Mouse (Mus musculus): Measurements from ENCODE around the gene Pcsk4. TPM values are rescaled to one million over a fixed set of nuclear protein-coding genes. Genes with fewer than 3 reads are reported as not detected.
A peak's percentile ranks its signal among the peaks of the same experiment; 100 is the strongest.

Pcsk4 gene
- polyA plus RNA-seq, 1 experiment: 9.1 TPM

DNA sequence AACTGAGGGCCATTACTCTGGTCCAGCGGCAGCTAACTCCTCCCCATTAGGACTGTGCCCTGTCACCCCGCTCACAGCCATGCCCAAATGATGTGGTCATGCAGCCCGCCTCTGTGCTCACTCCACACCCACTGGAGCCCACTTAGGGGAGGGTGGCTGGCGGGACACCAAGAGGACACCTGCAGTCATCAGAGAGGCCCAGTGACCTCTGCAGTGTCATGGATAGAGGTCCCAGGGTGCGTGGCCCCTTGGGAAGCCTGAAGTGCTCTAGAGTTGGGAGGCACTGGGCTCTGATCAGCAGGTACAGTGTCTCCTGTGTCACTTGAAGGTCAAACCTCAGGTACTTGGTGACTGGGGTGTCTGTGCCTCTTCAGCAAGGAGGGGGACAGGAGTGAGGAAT lies 32.5 kb downstream of the Pcsk4 start:
- no peak overlapping the region for H3K27ac ChIP-seq (ENCODE audit: insufficient read depth, low read depth, low read length)
- H3K4me1 ChIP-seq (ENCODE audit: control insufficient read depth, insufficient read depth, low read length): peaks cover under 1% of the 10 kb centered on the region
- no peaks in the 10 kb centered on the region for H3K36me3 ChIP-seq (ENCODE audit: control insufficient read depth, insufficient read depth, low read length)
- no peak for DNase-seq
- WGBS: 96% methylated on average over 5 of the region's 5 CpGs
- TF ChIP-seq POLR2A (IDR thresholded peaks at IDR 0.05; ENCODE audit: low read depth, low read length) (no peak), CTCF (conservative IDR thresholded peaks at IDR 0.05; ENCODE audit: insufficient read depth, insufficient read length, low read depth, low read length) (no peak)
- H3K27me3 ChIP-seq (replicated peaks; ENCODE audit: control insufficient read depth, insufficient read depth, low read length): no peaks in the 10 kb centered on the region
- no peak overlapping the region for H3K4me3 ChIP-seq (ENCODE audit: insufficient read depth, low read depth, low read length)

- Histone ChIP-seq H3K36me3 (ENCODE audit: control insufficient read depth, insufficient read depth, low read length) (no peaks in the 10 kb centered on the region), H3K4me3 (ENCODE audit: insufficient read depth, low read depth, low read length) (peak within 1 kb of the TSS; percentile 55), H3K27me3 (replicated peaks; ENCODE audit: control insufficient read depth, insufficient read depth, low read length) (no peaks in the 10 kb centered on the region), H3K4me1 (ENCODE audit: control insufficient read depth, insufficient read depth, low read length) (no peaks in the 10 kb centered on the region; the same call in 1 of the 2 replicates), H3K27ac (ENCODE audit: insufficient read depth, low read depth, low read length) (no peak within 1 kb of the TSS)
- peak; percentile 83 for DNase-seq
- no peak for TF ChIP-seq POLR2A (IDR thresholded peaks at IDR 0.05; ENCODE audit: low read depth, low read length)
- TF ChIP-seq CTCF (conservative IDR thresholded peaks at IDR 0.05; ENCODE audit: insufficient read depth, insufficient read length, low read depth, low read length): peak; percentile 83
- WGBS: 3% methylated on average over 26 of the region's 26 CpGs
Measured at GRCm38 (mm10) chr10:80295618-80296425, 33.5 kb downstream of the Pcsk4 start, which contains the start of gene Apc2. Gene Apc2 (plus strand): TSS chr10:80295977.

DNA sequence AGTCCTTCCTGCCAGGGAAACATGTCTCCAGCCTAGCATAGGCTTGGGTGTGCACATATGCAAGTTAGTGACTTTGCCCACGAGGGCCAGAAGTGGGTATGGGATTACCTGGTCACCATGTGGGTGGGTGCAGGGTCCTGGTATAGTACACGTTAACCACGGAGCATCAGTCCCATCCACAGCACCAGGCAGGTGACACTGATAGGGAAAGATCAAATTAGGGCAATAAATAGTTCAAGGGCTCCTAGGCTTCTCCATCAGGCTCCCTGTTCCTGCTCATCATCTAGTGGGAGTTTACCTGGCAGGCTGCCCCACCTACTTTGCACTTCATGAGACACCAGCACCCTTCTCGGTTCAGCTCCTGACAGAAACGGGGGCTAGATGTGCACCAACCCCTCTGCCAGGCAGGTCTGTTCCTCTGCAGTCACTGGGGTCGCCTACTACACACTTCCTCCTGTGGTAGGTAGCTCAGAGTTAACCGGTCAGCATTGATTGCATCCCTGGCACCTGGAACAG lies 34.5 kb downstream of the Pcsk4 start:
- 59% methylated on average over 7 of the region's 7 CpGs for WGBS
- no peak overlapping the region for H3K4me3 ChIP-seq (ENCODE audit: insufficient read depth, low read depth, low read length)

GRCm38 (mm10) chr10:80294311-80294710 lies 35.0 kb downstream of the Pcsk4 start:
- Histone ChIP-seq H3K36me3 (ENCODE audit: control insufficient read depth, insufficient read depth, low read length) (no peaks in the 10 kb centered on the region), H3K4me3 (ENCODE audit: insufficient read depth, low read depth, low read length) (no peak overlapping the region), H3K27ac (ENCODE audit: insufficient read depth, low read depth, low read length) (no peak overlapping the region), H3K27me3 (replicated peaks; ENCODE audit: control insufficient read depth, insufficient read depth, low read length) (no peaks in the 10 kb centered on the region), H3K4me1 (ENCODE audit: control insufficient read depth, insufficient read depth, low read length) (no peaks in the 10 kb centered on the region; the same call in 1 of the 2 replicates)
- 62% methylated on average over 4 of the region's 4 CpGs for WGBS
- DNase-seq: no peak
- TF ChIP-seq CTCF (conservative IDR thresholded peaks at IDR 0.05; ENCODE audit: insufficient read depth, insufficient read length, low read depth, low read length) (no peak), POLR2A (IDR thresholded peaks at IDR 0.05; ENCODE audit: low read depth, low read length) (no peak)

More for the DNA sequence above, 34.5 kb downstream of the Pcsk4 start:
- H3K27ac ChIP-seq (ENCODE audit: insufficient read depth, low read depth, low read length): no peak overlapping the region
- no peaks in the 10 kb centered on the region; the same call in 1 of the 2 replicates for H3K4me1 ChIP-seq (ENCODE audit: control insufficient read depth, insufficient read depth, low read length)
- no peak for DNase-seq
- H3K36me3 ChIP-seq (ENCODE audit: control insufficient read depth, insufficient read depth, low read length): no peaks in the 10 kb centered on the region
- TF ChIP-seq CTCF (conservative IDR thresholded peaks at IDR 0.05; ENCODE audit: insufficient read depth, insufficient read length, low read depth, low read length): no peak
- TF ChIP-seq POLR2A (IDR thresholded peaks at IDR 0.05; ENCODE audit: low read depth, low read length): no peak
- no peaks in the 10 kb centered on the region for H3K27me3 ChIP-seq (replicated peaks; ENCODE audit: control insufficient read depth, insufficient read depth, low read length)

GRCm38 (mm10) chr10:80293325-80293724 lies 36.0 kb downstream of the Pcsk4 start:
- 23% methylated on average over 14 of the region's 14 CpGs for WGBS
- Histone ChIP-seq H3K27ac (ENCODE audit: insufficient read depth, low read depth, low read length) (no peak overlapping the region), H3K36me3 (ENCODE audit: control insufficient read depth, insufficient read depth, low read length) (no peaks in the 10 kb centered on the region), H3K4me1 (ENCODE audit: control insufficient read depth, insufficient read depth, low read length) (no peaks in the 10 kb centered on the region; the same call in 1 of the 2 replicates), H3K4me3 (ENCODE audit: insufficient read depth, low read depth, low read length) (peak overlapping the region; percentile 91), H3K27me3 (replicated peaks; ENCODE audit: control insufficient read depth, insufficient read depth, low read length) (no peaks in the 10 kb centered on the region)
- TF ChIP-seq CTCF (conservative IDR thresholded peaks at IDR 0.05; ENCODE audit: insufficient read depth, insufficient read length, low read depth, low read length) (no peak), POLR2A (IDR thresholded peaks at IDR 0.05; ENCODE audit: low read depth, low read length) (no peak)
- no peak for DNase-seq

DNA sequence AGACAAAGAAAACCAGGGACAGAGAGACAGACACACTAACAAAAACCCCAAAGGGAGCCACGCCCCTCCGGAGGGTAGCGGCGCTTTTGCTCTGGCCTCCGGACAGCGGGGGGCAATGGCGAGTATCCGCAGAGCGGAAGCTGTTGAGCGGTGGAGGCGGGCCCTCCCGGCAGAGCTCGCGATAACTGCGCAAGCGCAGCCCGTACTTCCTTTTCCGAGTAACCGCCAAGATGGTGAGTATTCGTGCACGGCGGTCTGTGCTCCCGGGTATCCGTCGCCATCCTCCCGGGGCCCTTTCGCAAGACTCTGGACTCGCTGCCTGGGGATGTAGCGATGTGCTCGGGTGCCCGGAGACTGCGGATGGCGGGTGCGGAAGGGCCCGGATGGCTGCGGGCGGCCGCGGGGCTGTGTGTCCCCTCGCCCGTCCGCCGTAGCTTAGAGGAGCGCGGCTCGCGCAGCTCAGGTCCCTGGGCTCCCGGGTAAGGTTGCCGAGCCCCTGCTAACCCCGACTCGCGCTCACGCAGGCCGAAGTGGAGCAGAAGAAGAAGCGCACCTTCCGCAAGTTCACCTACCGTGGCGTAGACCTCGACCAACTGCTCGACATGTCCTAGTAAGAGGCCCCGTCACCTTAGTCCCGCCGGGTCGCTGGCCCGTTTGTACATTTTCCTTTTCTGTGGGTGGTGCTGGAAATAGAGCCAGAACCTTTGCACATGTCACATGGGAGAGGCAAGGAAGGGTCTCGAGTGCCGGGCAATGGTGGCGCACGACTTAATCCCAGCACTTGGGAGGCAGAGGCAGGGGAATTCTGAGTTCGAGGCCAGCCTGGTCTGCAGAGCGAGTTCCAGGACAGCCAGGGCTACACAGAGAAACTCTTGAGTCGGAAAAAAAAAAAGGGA lies 36.8 kb downstream of the Pcsk4 start, which contains the start of gene Rps15:
TSS of gene Rps15 (plus strand) at position 203 of the 896 bp plus-strand sequence.
- Histone ChIP-seq H3K27ac (ENCODE audit: insufficient read depth, low read depth, low read length) (peak within 1 kb of the TSS; percentile 67), H3K4me3 (ENCODE audit: insufficient read depth, low read depth, low read length) (peak within 1 kb of the TSS; percentile 91), H3K36me3 (ENCODE audit: control insufficient read depth, insufficient read depth, low read length) (no peaks in the 10 kb centered on the region), H3K27me3 (replicated peaks; ENCODE audit: control insufficient read depth, insufficient read depth, low read length) (no peaks in the 10 kb centered on the region), H3K4me1 (ENCODE audit: control insufficient read depth, insufficient read depth, low read length) (no peaks in the 10 kb centered on the region; the same call in 1 of the 2 replicates)
- peak; percentile 96 for DNase-seq
- TF ChIP-seq POLR2A (IDR thresholded peaks at IDR 0.05; ENCODE audit: low read depth, low read length) (peak; percentile 95), CTCF (conservative IDR thresholded peaks at IDR 0.05; ENCODE audit: insufficient read depth, insufficient read length, low read depth, low read length) (peak; percentile 72)
- under 1% methylated on average over 72 of the region's 72 CpGs for WGBS
